Mouse (Mus musculus): ENCODE results near the gene Homer2.

- TF ChIP-seq CTCF (conservative IDR thresholded peaks at IDR 0.05; ENCODE audit: low read length) (no peak), NANOG (IDR thresholded peaks at IDR 0.05; ENCODE audit: borderline replicate concordance, low read length) (no peak)
These were observed 101.8 kb downstream of the Homer2 start for GRCm38 (mm10) chr7:81605489-81605888.

Data from E14TG2a.4 (cell line).